Mouse (Mus musculus): Measurements from ENCODE around the gene 3110040N11Rik. TPM values are rescaled to one million over a fixed set of nuclear protein-coding genes. Genes with fewer than 3 reads are reported as not detected.

The 3110040N11Rik gene
- polyA plus RNA-seq (2014; fragmentation: Illumina TruSeq; extraction: RNeasy Lipid Tissue Mini Kit (QIAGEN cat#74804); ENCODE audit: low read depth, low replicate concordance): 5.6 TPM

GRCm38 (mm10) chr7:81789095-81789757, at the start of gene 3110040N11Rik:
Gene 3110040N11Rik (minus strand): TSS chr7:81789478.

GRCm38 (mm10) chr7:81829379-81829894, 40.2 kb upstream of the 3110040N11Rik start, which contains the start of gene Btbd1:
Gene Btbd1 (minus strand): TSS chr7:81829431.

GRCm38 (mm10) chr7:81762180-81763109, 26.8 kb downstream of the 3110040N11Rik start, which contains the start of gene Ramac:
Gene Ramac (plus strand): TSS chr7:81762925.

Other genes with a start within 250 kb of the 3110040N11Rik start
- 0.16 TPM for gene Fsd2, start 222.5 kb downstream of the 3110040N11Rik start, polyA plus RNA-seq (2014; fragmentation: Illumina TruSeq; extraction: RNeasy Lipid Tissue Mini Kit (QIAGEN cat#74804); ENCODE audit: low read depth, low replicate concordance)
- 10.4 TPM for gene Whamm, start 218.2 kb downstream of the 3110040N11Rik start, polyA plus RNA-seq (2014; fragmentation: Illumina TruSeq; extraction: RNeasy Lipid Tissue Mini Kit (QIAGEN cat#74804); ENCODE audit: low read depth, low replicate concordance)
- 15.6 TPM for gene Homer2, start 82.0 kb downstream of the 3110040N11Rik start, polyA plus RNA-seq (2014; fragmentation: Illumina TruSeq; extraction: RNeasy Lipid Tissue Mini Kit (QIAGEN cat#74804); ENCODE audit: low read depth, low replicate concordance)
- 266 TPM for gene Ramac, start 26.6 kb downstream of the 3110040N11Rik start, polyA plus RNA-seq (2014; fragmentation: Illumina TruSeq; extraction: RNeasy Lipid Tissue Mini Kit (QIAGEN cat#74804); ENCODE audit: low read depth, low replicate concordance)
- 276 TPM for gene Btbd1, start 40.0 kb upstream of the 3110040N11Rik start, polyA plus RNA-seq (2014; fragmentation: Illumina TruSeq; extraction: RNeasy Lipid Tissue Mini Kit (QIAGEN cat#74804); ENCODE audit: low read depth, low replicate concordance)
- not detected for gene Gm10160, start 66.3 kb upstream of the 3110040N11Rik start, polyA plus RNA-seq (2014; fragmentation: Illumina TruSeq; extraction: RNeasy Lipid Tissue Mini Kit (QIAGEN cat#74804); ENCODE audit: low read depth, low replicate concordance)
- gene Tm6sf1, start 69.5 kb upstream of the 3110040N11Rik start, polyA plus RNA-seq (2014; fragmentation: Illumina TruSeq; extraction: RNeasy Lipid Tissue Mini Kit (QIAGEN cat#74804); ENCODE audit: low read depth, low replicate concordance): 18.3 TPM
- 19.0 TPM for gene Hdgfl3, start 145.0 kb upstream of the 3110040N11Rik start, polyA plus RNA-seq (2014; fragmentation: Illumina TruSeq; extraction: RNeasy Lipid Tissue Mini Kit (QIAGEN cat#74804); ENCODE audit: low read depth, low replicate concordance)
- gene Bnc1, start 202.8 kb upstream of the 3110040N11Rik start, polyA plus RNA-seq (2014; fragmentation: Illumina TruSeq; extraction: RNeasy Lipid Tissue Mini Kit (QIAGEN cat#74804); ENCODE audit: low read depth, low replicate concordance): 0.44 TPM